Mouse (Mus musculus): ENCODE measurements around the gene Mepce. TPM values are rescaled to one million over a fixed set of nuclear protein-coding genes. Genes with fewer than 3 reads are reported as not detected.
A peak's percentile ranks its signal among the peaks of the same experiment; 100 is the strongest.

The Mepce gene
- polyA plus RNA-seq, 1 experiment from 2014 or later, result 10.0 TPM

GRCm38 (mm10) chr5:137740506-137740905, 46.9 kb downstream of the Mepce start:
- peak overlapping the region; percentile 96 for H3K4me2 ChIP-seq (ENCODE audit: low read depth, low read length)
- WGBS, result 13% methylated on average over 11 of the region's 11 CpGs
- no peaks in the 10 kb centered on the region for H3K27me3 ChIP-seq (ENCODE audit: control insufficient read depth, insufficient read depth, low read depth, low read length)
- H3K9me3 ChIP-seq (ENCODE audit: control insufficient read depth, low read length), result no peaks in the 10 kb centered on the region
- peak overlapping the region; percentile 74 for H3K9ac ChIP-seq (ENCODE audit: low read length)
- H3K4me1 ChIP-seq (replicated peaks; ENCODE audit: control insufficient read depth, insufficient read depth, low read length), result peaks cover 21% of the 10 kb centered on the region
- H3K36me3 ChIP-seq (ENCODE audit: control insufficient read depth, insufficient read depth, low read length), result peaks cover 4% of the 10 kb centered on the region
- ATAC-seq (ENCODE audit: low read depth), result peak; percentile 8; the same call in 1 of the 2 replicates
- H3K27ac ChIP-seq (ENCODE audit: low read length), result no peak overlapping the region
- H3K4me3 ChIP-seq (ENCODE audit: low read length), result peak overlapping the region; percentile 72

GRCm38 (mm10) chr5:137739471-137739870, 48.0 kb downstream of the Mepce start:
- Histone ChIP-seq H3K27me3 (ENCODE audit: control insufficient read depth, insufficient read depth, low read depth, low read length) (no peaks in the 10 kb centered on the region), H3K9ac (ENCODE audit: low read length) (peak overlapping the region; percentile 13; the same call in 1 of the 2 replicates), H3K4me1 (replicated peaks; ENCODE audit: control insufficient read depth, insufficient read depth, low read length) (peaks cover 13% of the 10 kb centered on the region), H3K27ac (ENCODE audit: low read length) (no peak overlapping the region), H3K4me3 (ENCODE audit: low read length) (no peak overlapping the region), H3K4me2 (ENCODE audit: low read depth, low read length) (no peak overlapping the region), H3K9me3 (ENCODE audit: control insufficient read depth, low read length) (no peaks in the 10 kb centered on the region), H3K36me3 (ENCODE audit: control insufficient read depth, insufficient read depth, low read length) (peaks cover 9% of the 10 kb centered on the region)
- no peak for ATAC-seq (ENCODE audit: low read depth)
- 60% methylated on average over 9 of the region's 9 CpGs for WGBS

GRCm38 (mm10) chr5:137738516-137738915, 48.9 kb downstream of the Mepce start:
- H3K27me3 ChIP-seq (ENCODE audit: control insufficient read depth, insufficient read depth, low read depth, low read length), result no peaks in the 10 kb centered on the region
- WGBS, result 50% methylated on average over 5 of the region's 5 CpGs

GRCm38 (mm10) chr5:137737400-137737940, 50.0 kb downstream of the Mepce start:
- Histone ChIP-seq H3K4me1 (replicated peaks; ENCODE audit: control insufficient read depth, insufficient read depth, low read length) (peaks cover 13% of the 10 kb centered on the region), H3K27me3 (ENCODE audit: control insufficient read depth, insufficient read depth, low read depth, low read length) (no peaks in the 10 kb centered on the region), H3K9me3 (ENCODE audit: control insufficient read depth, low read length) (no peaks in the 10 kb centered on the region), H3K4me3 (ENCODE audit: low read length) (no peak overlapping the region), H3K27ac (ENCODE audit: low read length) (no peak overlapping the region), H3K4me2 (ENCODE audit: low read depth, low read length) (no peak overlapping the region), H3K9ac (ENCODE audit: low read length) (no peak overlapping the region), H3K36me3 (ENCODE audit: control insufficient read depth, insufficient read depth, low read length) (peaks cover 12% of the 10 kb centered on the region)
- WGBS, result 81% methylated on average over 6 of the region's 6 CpGs
- ATAC-seq (ENCODE audit: low read depth), result no peak

More at GRCm38 (mm10) chr5:137738516-137738915, 48.9 kb downstream of the Mepce start:
- Histone ChIP-seq H3K4me3 (ENCODE audit: low read length) (no peak overlapping the region), H3K36me3 (ENCODE audit: control insufficient read depth, insufficient read depth, low read length) (peaks cover 9% of the 10 kb centered on the region), H3K9me3 (ENCODE audit: control insufficient read depth, low read length) (no peaks in the 10 kb centered on the region), H3K9ac (ENCODE audit: low read length) (no peak overlapping the region), H3K27ac (ENCODE audit: low read length) (no peak overlapping the region), H3K4me2 (ENCODE audit: low read depth, low read length) (no peak overlapping the region), H3K4me1 (replicated peaks; ENCODE audit: control insufficient read depth, insufficient read depth, low read length) (peaks cover 13% of the 10 kb centered on the region)
- no peak for ATAC-seq (ENCODE audit: low read depth)

GRCm38 (mm10) chr5:137734289-137735061, 53.0 kb downstream of the Mepce start:
- H3K4me2 ChIP-seq (ENCODE audit: low read depth, low read length), result no peak overlapping the region
- H3K27ac ChIP-seq (ENCODE audit: low read length), result no peak overlapping the region
- H3K9ac ChIP-seq (ENCODE audit: low read length), result 0 out of 2 replicates have a peak overlapping the region, but pooled peaks have one; percentile 11
- H3K9me3 ChIP-seq (ENCODE audit: control insufficient read depth, low read length), result no peaks in the 10 kb centered on the region
- 64% methylated on average over 6 of the region's 6 CpGs for WGBS
- H3K36me3 ChIP-seq (ENCODE audit: control insufficient read depth, insufficient read depth, low read length), result peaks cover 12% of the 10 kb centered on the region
- H3K4me3 ChIP-seq (ENCODE audit: low read length), result no peak overlapping the region
- 0 out of 2 replicates have a peak, but pooled peaks have one; percentile 21 for ATAC-seq (ENCODE audit: low read depth)
- no peaks in the 10 kb centered on the region; the same call in 1 of the 2 replicates for H3K4me1 ChIP-seq (replicated peaks; ENCODE audit: control insufficient read depth, insufficient read depth, low read length)
- H3K27me3 ChIP-seq (ENCODE audit: control insufficient read depth, insufficient read depth, low read depth, low read length), result no peaks in the 10 kb centered on the region

GRCm38 (mm10) chr5:137733638-137734288, 53.7 kb downstream of the Mepce start:
- no peaks in the 10 kb centered on the region for H3K4me1 ChIP-seq (replicated peaks; ENCODE audit: control insufficient read depth, insufficient read depth, low read length)
- no peak for ATAC-seq (ENCODE audit: low read depth)
- H3K9me3 ChIP-seq (ENCODE audit: control insufficient read depth, low read length), result no peaks in the 10 kb centered on the region
- no peak overlapping the region for H3K9ac ChIP-seq (ENCODE audit: low read length)
- no peak overlapping the region for H3K27ac ChIP-seq (ENCODE audit: low read length)
- no peak overlapping the region for H3K4me2 ChIP-seq (ENCODE audit: low read depth, low read length)
- peaks cover 12% of the 10 kb centered on the region for H3K36me3 ChIP-seq (ENCODE audit: control insufficient read depth, insufficient read depth, low read length)
- WGBS, result 82% methylated on average over 12 of the region's 12 CpGs
- no peak overlapping the region for H3K4me3 ChIP-seq (ENCODE audit: low read length)
- H3K27me3 ChIP-seq (ENCODE audit: control insufficient read depth, insufficient read depth, low read depth, low read length), result no peaks in the 10 kb centered on the region

Other genes with a start within 250 kb of the Mepce start
- 0.51 and 0.60 TPM in 2 replicates for gene Actl6b, start 234.1 kb downstream of the Mepce start, polyA plus RNA-seq (2015; fragmentation: Nextera tagmentation; extraction: Ambion mirVana)
- 0.46 and 1.4 TPM in 2 replicates for gene Tfr2, start 217.8 kb downstream of the Mepce start, polyA plus RNA-seq (2015; fragmentation: Nextera tagmentation; extraction: Ambion mirVana)
- gene Mospd3, start 186.6 kb downstream of the Mepce start, polyA plus RNA-seq (2015; fragmentation: Nextera tagmentation; extraction: Ambion mirVana), result 30.4 and 30.7 TPM in 2 replicates
- 119 and 123 TPM in 2 replicates for gene Pcolce, start 173.9 kb downstream of the Mepce start, polyA plus RNA-seq (2015; fragmentation: Nextera tagmentation; extraction: Ambion mirVana)
- 0.13 and 0.15 TPM in 2 replicates for gene Fbxo24, start 158.7 kb downstream of the Mepce start, polyA plus RNA-seq (2015; fragmentation: Nextera tagmentation; extraction: Ambion mirVana)
- gene Lrch4, start 158.5 kb downstream of the Mepce start, polyA plus RNA-seq (2015; fragmentation: Nextera tagmentation; extraction: Ambion mirVana), result 34.2 and 42.6 TPM in 2 replicates
- gene Gm20605, start 158.5 kb downstream of the Mepce start, polyA plus RNA-seq (2015; fragmentation: Nextera tagmentation; extraction: Ambion mirVana), result 14.8 and 18.1 TPM in 2 replicates
- gene Sap25, start 146.3 kb downstream of the Mepce start, polyA plus RNA-seq (2015; fragmentation: Nextera tagmentation; extraction: Ambion mirVana), result 9.7 and 12.4 TPM in 2 replicates
- gene Irs3, start 141.9 kb downstream of the Mepce start, polyA plus RNA-seq (2015; fragmentation: Nextera tagmentation; extraction: Ambion mirVana), result 0.38 TPM in 1 of 2 replicates, not detected in the other
- gene Agfg2, start 102.9 kb downstream of the Mepce start, polyA plus RNA-seq (2015; fragmentation: Nextera tagmentation; extraction: Ambion mirVana), result 14.2 and 16.3 TPM in 2 replicates
- gene Nyap1, start 46.0 kb downstream of the Mepce start, polyA plus RNA-seq (2015; fragmentation: Nextera tagmentation; extraction: Ambion mirVana), result 1.6 and 1.9 TPM in 2 replicates
- gene Tsc22d4, start 41.9 kb downstream of the Mepce start, polyA plus RNA-seq (2015; fragmentation: Nextera tagmentation; extraction: Ambion mirVana), result 140 and 146 TPM in 2 replicates
- 25.9 and 30.5 TPM in 2 replicates for gene Ppp1r35, start 8.8 kb downstream of the Mepce start, polyA plus RNA-seq (2015; fragmentation: Nextera tagmentation; extraction: Ambion mirVana)
- 24.3 and 26.8 TPM in 2 replicates for gene Zcwpw1, start 143 bp upstream of the Mepce start, polyA plus RNA-seq (2015; fragmentation: Nextera tagmentation; extraction: Ambion mirVana)
- 4.4 and 5.2 TPM in 2 replicates for gene Pilra, start 48.6 kb upstream of the Mepce start, polyA plus RNA-seq (2015; fragmentation: Nextera tagmentation; extraction: Ambion mirVana)
- 1.1 and 1.8 TPM in 2 replicates for gene Pilrb1, start 70.5 kb upstream of the Mepce start, polyA plus RNA-seq (2015; fragmentation: Nextera tagmentation; extraction: Ambion mirVana)
- gene Pilrb2, start 84.2 kb upstream of the Mepce start, polyA plus RNA-seq (2015; fragmentation: Nextera tagmentation; extraction: Ambion mirVana), result 1.1 and 1.5 TPM in 2 replicates
- gene Cyp3a13, start 134.0 kb upstream of the Mepce start, polyA plus RNA-seq (2015; fragmentation: Nextera tagmentation; extraction: Ambion mirVana), result 0.77 and 0.79 TPM in 2 replicates
- gene Gjc3, start 175.4 kb upstream of the Mepce start, polyA plus RNA-seq (2015; fragmentation: Nextera tagmentation; extraction: Ambion mirVana), result 0.08 and 0.10 TPM in 2 replicates
- gene Azgp1, start 193.9 kb upstream of the Mepce start, polyA plus RNA-seq (2015; fragmentation: Nextera tagmentation; extraction: Ambion mirVana), result 1.1 TPM in 1 of 2 replicates, not detected in the other
- not detected in 2 replicates for gene Smok3a, start 233.6 kb upstream of the Mepce start, polyA plus RNA-seq (2015; fragmentation: Nextera tagmentation; extraction: Ambion mirVana)
- gene Smok3b, start 233.8 kb upstream of the Mepce start, polyA plus RNA-seq (2015; fragmentation: Nextera tagmentation; extraction: Ambion mirVana), result not detected in 2 replicates

Measured in lung, embryonic 16.5 days (tissue).